Mouse (Mus musculus): ENCODE data around the gene AC161166.1.

The AC161166.1 gene

GRCm38 (mm10) chr7:24461376-24462051, 50.7 kb downstream of the AC161166.1 start:
- no peak for DNase-seq (ENCODE audit: extremely low spot score)
